Mouse (Mus musculus): Measurements from ENCODE around the gene Hagh. TPM values are rescaled to one million over a fixed set of nuclear protein-coding genes. Genes with fewer than 3 reads are reported as not detected.
A peak's percentile ranks its signal among the peaks of the same experiment; 100 is the strongest.

The Hagh gene
- polyA plus RNA-seq, 1 experiment from 2014 or later: 116 TPM

- CTCF ChIA-PET: no interaction called here
Measured at GRCm38 (mm10) chr17:24893276-24893675, 53.3 kb downstream of the Hagh start.

DNA sequence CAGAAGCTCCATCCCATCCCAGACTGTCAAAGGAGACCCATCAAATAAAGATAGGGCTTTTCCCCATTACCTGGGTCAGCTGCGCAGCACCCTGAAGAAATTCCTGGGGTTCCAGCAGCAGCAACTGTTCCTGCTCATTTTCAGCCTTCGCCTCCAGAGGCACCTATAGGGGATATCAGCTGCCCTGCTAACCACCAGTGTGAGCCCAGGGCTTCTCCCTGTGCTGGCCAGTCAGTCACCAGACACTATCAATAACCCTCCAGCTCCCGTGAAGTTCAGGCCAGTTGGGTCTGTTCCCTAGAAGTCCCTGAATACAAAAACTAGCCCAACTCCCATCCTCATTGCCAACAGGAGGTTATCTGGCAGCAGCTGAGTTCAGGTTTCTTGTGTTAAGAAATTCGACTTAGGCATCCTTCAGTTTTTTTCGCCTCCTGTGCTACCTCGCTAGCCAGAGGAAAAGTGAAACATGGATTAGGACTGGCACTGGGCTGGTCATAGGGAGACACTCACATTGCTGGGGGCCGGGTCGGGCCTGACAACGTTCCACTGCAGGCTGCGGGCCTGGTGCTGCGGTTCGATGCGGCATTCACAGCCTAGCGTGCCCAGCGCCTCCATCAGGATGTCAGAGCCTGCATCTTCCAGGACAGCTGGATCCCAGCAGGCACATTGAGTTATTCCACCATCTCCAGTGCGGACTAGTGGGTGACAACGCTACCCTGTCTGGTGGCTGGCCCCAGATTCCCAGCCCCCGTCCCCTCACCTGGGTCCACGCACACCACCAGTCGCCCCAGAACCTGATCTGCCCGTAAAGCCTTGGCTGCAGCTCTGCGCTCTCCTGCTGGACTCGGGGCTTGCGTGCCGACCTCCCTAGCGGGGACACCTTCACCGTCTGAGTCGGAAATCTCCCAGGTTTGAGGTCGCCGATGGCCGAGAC, 54.4 kb downstream of the Hagh start:
- ATAC-seq (no peak), DNase-seq (ENCODE audit: low read depth, low spot score) (no peak)
- in situ Hi-C loops (cut with MboI; ENCODE audit: low pct_unique_long_range_greater_than_20kb): no loop called here
- CTCF ChIA-PET: no interaction called here
- no peaks in the 10 kb centered on the region for H3K27me3 ChIP-seq
- POLR2A ChIA-PET: interaction anchor here (0.8 to 1.4 kb wide), 5 partner anchors 19 to 71 kb away, joined by 3 to 4 read pairs (median 4); no protein-coding TSS in a partner anchor
- no peak for TF ChIP-seq CTCF (IDR thresholded peaks at IDR 0.05)

More at GRCm38 (mm10) chr17:24893276-24893675, 53.3 kb downstream of the Hagh start:
- ATAC-seq (no peak), DNase-seq (ENCODE audit: low read depth, low spot score) (no peak)
- POLR2A ChIA-PET: no interaction called here
- no peaks in the 10 kb centered on the region for H3K27me3 ChIP-seq
- no peak for TF ChIP-seq CTCF (IDR thresholded peaks at IDR 0.05)
- in situ Hi-C loops (cut with MboI; ENCODE audit: low pct_unique_long_range_greater_than_20kb): no loop called here

DNA sequence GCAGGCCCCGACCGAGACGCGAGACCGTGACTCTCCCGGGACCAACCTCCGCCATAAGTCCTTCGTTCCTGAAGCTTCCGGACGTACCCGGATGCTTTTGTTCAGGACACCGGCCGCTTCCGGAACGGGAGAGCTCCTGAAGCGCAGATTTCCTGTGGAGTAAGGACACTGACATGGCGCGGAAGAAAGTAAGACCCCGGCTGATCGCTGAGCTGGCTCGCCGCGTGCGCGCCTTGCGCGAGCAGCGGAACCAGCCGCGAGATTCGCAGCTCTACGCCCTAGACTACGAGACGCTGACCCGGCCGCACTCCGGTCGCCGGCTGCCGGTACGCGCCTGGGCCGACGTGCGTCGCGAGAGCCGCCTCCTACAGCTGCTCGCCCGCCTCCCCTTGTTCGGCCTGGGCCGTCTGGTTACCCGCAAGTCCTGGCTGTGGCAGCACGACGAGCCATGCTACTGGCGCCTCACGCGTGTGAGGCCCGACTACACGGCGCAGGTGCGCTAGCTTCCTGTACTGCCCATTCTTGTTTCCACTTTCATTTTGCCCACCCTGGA, 55.1 kb downstream of the Hagh start, which contains the start of the genes Eme2 and Mrps34:
TSS of gene Eme2 (minus strand) at position 93 of the 553 bp plus-strand sequence.
TSS of gene Mrps34 (plus strand) at position 122 of the 553 bp plus-strand sequence.
- peak; percentile 42 for DNase-seq (ENCODE audit: low read depth, low spot score)
- peak; percentile 28 for ATAC-seq
- no peak for TF ChIP-seq CTCF (IDR thresholded peaks at IDR 0.05)
- H3K27me3 ChIP-seq: no peaks in the 10 kb centered on the region
- in situ Hi-C loops (cut with MboI; ENCODE audit: low pct_unique_long_range_greater_than_20kb): no loop called here
- ChIA-PET POLR2A (interaction anchor here (0.8 to 1.4 kb wide), 5 partner anchors 18 to 71 kb away, joined by 3 to 4 read pairs (median 4); no protein-coding TSS in a partner anchor), CTCF (no interaction called here)

DNA sequence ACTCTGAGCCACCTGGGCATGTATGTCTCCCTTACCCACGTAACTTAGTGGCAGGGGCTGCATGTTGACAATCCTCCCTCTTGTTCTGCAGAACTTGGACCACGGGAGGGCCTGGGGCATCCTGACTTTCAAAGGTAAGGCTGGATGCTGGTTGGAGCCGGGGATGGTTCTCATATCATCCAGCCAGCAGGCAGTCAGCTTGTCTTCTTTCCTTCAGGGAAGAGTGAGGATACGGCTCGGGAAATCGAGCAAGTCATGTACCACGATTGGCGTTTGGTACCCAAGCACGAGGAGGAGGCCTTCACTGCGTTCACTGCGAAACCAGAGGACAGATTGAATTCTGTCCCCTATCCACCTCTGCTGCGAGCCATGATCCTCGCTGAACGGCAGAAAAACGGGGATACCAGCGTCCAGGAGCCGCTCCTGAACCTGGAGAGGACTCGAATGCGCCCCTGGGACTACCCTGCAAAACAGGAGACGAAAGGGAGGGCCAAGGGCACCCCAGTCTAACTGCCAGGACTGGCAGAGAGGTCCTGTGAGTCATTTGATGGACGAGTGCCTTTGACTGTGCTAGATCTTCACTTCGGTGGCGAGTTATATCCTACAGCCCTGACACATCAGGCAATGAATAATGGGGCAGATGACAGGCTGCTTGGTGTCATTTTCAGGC, 55.8 kb downstream of the Hagh start:
- H3K27me3 ChIP-seq: no peaks in the 10 kb centered on the region
- POLR2A ChIA-PET: interaction anchor here (0.8 to 1.2 kb wide), 2 partner anchors 18 to 35 kb away, joined by 3 to 4 read pairs; no protein-coding TSS in a partner anchor
- in situ Hi-C loops (cut with MboI; ENCODE audit: low pct_unique_long_range_greater_than_20kb): no loop called here
- peak; percentile 30 for DNase-seq (ENCODE audit: low read depth, low spot score)
- TF ChIP-seq CTCF (IDR thresholded peaks at IDR 0.05): no peak
- ATAC-seq: peak; percentile 0
- CTCF ChIA-PET: no interaction called here

GRCm38 (mm10) chr17:24896241-24896992, 56.5 kb downstream of the Hagh start, which contains the start of gene Nme3:
Nme3 (plus strand) TSS chr17:24896500.
- no peaks in the 10 kb centered on the region for H3K27me3 ChIP-seq
- TF ChIP-seq CTCF (IDR thresholded peaks at IDR 0.05): no peak
- ChIA-PET POLR2A (interaction anchor here (0.6 to 0.8 kb wide), 2 partner anchors 26 to 46 kb away, joined by 3 to 5 read pairs; partner anchors contain the start of gene Fahd1), CTCF (no interaction called here)
- DNase-seq (ENCODE audit: low read depth, low spot score): no peak
- ATAC-seq: peak; percentile 42
- in situ Hi-C loops (cut with MboI; ENCODE audit: low pct_unique_long_range_greater_than_20kb): no loop called here

- DNase-seq (ENCODE audit: low read depth, low spot score) (no peak), ATAC-seq (no peak)
- TF ChIP-seq CTCF (IDR thresholded peaks at IDR 0.05): no peak
- ChIA-PET POLR2A (interaction anchor here (0.6 to 0.8 kb wide), 2 partner anchors 26 to 46 kb away, joined by 3 to 5 read pairs; partner anchors contain the start of gene Fahd1), CTCF (no interaction called here)
- no peaks in the 10 kb centered on the region for H3K27me3 ChIP-seq
- in situ Hi-C loops (cut with MboI; ENCODE audit: low pct_unique_long_range_greater_than_20kb): no loop called here
Measured at GRCm38 (mm10) chr17:24896993-24897269, 57.0 kb downstream of the Hagh start.

DNA sequence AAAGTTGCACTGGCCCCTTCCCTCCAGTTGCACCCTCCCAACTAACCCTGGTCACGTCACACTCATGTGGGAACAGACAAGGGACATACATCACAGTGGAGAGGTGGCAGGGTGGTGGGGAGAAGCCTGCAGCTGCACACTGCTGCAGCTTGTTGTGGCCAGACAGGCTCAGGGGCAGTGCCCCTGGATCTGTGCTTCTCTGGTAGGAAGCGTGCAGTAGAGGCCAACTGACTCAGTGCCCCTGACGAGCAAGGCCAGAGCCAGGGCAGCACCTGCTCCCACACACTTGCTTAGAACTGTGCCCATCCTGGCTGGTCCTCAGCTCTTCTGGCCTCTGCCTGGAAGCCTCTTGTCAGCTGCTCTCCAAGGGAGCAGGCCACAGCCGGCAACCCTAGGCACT, 57.7 kb downstream of the Hagh start:
- H3K27me3 ChIP-seq: no peaks in the 10 kb centered on the region
- in situ Hi-C loops (cut with MboI; ENCODE audit: low pct_unique_long_range_greater_than_20kb): no loop called here
- no peak for TF ChIP-seq CTCF (IDR thresholded peaks at IDR 0.05)
- ChIA-PET POLR2A (no interaction called here), CTCF (no interaction called here)
- DNase-seq (ENCODE audit: low read depth, low spot score) (no peak), ATAC-seq (no peak)

DNA sequence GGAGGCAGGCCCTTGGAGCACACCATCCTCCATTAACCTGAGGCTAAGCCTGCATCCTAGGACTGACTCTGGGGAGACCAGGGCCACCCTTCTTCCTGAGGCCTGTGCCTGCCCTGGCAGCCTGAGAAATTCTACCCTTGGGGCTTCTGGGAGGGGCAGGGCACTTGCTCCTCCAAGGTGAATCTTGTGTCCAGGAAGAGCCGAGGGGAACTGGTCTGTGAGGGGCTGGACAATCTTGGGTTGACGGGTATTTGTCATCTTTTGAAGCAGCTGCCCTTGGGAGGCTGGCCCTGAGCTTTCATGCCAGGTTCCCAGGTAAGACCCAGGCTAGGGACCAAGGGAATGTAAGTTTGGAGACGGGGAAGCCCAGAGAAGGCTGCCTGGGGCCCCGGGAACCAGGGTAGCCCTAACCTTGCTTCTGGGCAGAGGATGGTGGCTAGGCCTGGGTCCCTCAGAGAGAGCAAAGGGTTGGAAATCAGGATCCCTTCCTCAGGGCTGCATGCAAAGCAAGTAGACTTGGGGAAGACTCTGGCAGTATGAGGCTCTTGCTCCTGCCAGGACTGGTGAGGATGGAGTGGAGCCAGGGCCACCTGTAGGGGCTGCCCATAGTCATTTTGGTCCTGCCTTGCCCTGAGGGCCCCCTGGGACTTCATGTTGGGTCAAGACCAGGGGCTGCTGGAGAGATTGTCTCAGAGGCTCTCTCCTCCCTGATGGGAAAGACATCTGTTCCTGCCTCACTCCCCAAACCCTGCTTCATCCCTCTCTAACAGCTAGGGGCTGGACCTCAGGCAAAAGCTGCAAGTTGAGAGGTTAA, 58.3 kb downstream of the Hagh start:
- no peaks in the 10 kb centered on the region for H3K27me3 ChIP-seq
- no peak for DNase-seq (ENCODE audit: low read depth, low spot score)
- no peak for TF ChIP-seq CTCF (IDR thresholded peaks at IDR 0.05)
- ATAC-seq: no peak
- POLR2A ChIA-PET: no interaction called here
- CTCF ChIA-PET: no interaction called here
- in situ Hi-C loops (cut with MboI; ENCODE audit: low pct_unique_long_range_greater_than_20kb): no loop called here

GRCm38 (mm10) chr17:24899153-24899552, 59.2 kb downstream of the Hagh start:
- no peak for TF ChIP-seq CTCF (IDR thresholded peaks at IDR 0.05)
- no peak for DNase-seq (ENCODE audit: low read depth, low spot score)
- ChIA-PET CTCF (interaction anchor here (1.4 kb wide), 1 partner anchor 17 kb away, joined by 3 read pairs; no protein-coding TSS in a partner anchor), POLR2A (no interaction called here)
- no peak for ATAC-seq
- H3K27me3 ChIP-seq: no peaks in the 10 kb centered on the region
- in situ Hi-C loops (cut with MboI; ENCODE audit: low pct_unique_long_range_greater_than_20kb): no loop called here
